Mouse (Mus musculus) spleen, postnatal 14 days (tissue): ENCODE measurements around the gene Vamp8.

Experiments
- DNase-seq, 2 experiments: peaks; one replicate each; pipeline ENCODE4 v3.0.0; 2021 to 2022; ENCODE audit warnings: low spot score in 2 of 2

Gene Vamp8

GRCm38 (mm10) chr6:72354025-72354424 lies 36.5 kb downstream of the Vamp8 start:
- no peak for DNase-seq

- DNase-seq = no peak
Observed at GRCm38 (mm10) chr6:72352636-72353405, 37.7 kb downstream of the Vamp8 start.

- DNase-seq = no peak
Observed at GRCm38 (mm10) chr6:72350214-72350613, 40.3 kb downstream of the Vamp8 start.

GRCm38 (mm10) chr6:72348411-72348810 lies 42.1 kb downstream of the Vamp8 start:
- no peak for DNase-seq

- DNase-seq = peak; percentile 66 to 73
Observed at GRCm38 (mm10) chr6:72347166-72347941, 43.1 kb downstream of the Vamp8 start, which contains the start of gene 0610030E20Rik. 0610030E20Rik (plus strand) TSS chr6:72347317.

GRCm38 (mm10) chr6:72346261-72346660 lies 44.2 kb downstream of the Vamp8 start:
- no peak for DNase-seq

GRCm38 (mm10) chr6:72345633-72346032 lies 44.9 kb downstream of the Vamp8 start:
- no peak for DNase-seq

- DNase-seq = peak; percentile 86 to 87
Observed at GRCm38 (mm10) chr6:72345074-72345567, 45.4 kb downstream of the Vamp8 start, which contains the start of gene Usp39. Usp39 (minus strand) TSS chr6:72345184.

- DNase-seq = no peak
Observed at GRCm38 (mm10) chr6:72344396-72345073, 46.0 kb downstream of the Vamp8 start.

GRCm38 (mm10) chr6:72340481-72340880 lies 50.0 kb downstream of the Vamp8 start:
- no peak for DNase-seq
